Mouse (Mus musculus): ENCODE measurements at regions not wholly inside any gene's neighbourhood (a gene's known extent, or its start where the extent isn't known, plus 50 kb on each side); places are given as distances from the start of the nearest gene placed in this dataset.

DNA sequence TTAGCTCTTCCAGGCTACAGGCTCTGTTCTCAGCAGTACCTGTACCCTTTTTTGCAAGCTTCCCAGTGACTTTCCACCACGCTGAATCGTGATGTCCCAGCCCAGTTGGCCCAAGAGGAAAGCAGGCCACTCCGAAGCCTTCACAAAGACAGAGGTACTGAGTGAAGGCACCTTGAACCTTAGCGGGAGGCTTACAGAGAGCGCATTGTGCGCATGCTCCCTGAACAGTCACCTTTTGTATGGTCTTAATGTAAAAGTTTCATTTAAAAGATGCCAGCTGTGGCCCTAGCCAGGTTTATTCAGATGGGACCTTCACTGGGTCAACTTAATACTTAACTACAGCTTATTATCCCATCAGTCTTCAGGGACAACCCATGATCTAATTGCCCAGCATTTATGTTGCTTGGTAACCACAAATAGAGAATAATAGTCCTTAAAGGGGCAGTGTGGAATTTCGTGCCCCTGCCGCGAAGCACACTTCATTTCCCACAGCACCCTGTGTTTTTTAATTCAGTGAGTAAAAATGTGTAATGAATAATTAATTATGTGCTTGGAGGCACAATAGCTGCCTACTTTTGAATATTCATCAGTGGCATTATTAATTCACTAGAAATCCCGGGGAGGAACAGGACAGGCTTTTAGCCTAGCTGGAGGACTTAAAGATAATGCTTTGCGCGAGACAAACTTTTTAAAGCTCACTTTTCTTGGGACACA, 111.3 kb upstream of the Vrk1 start:
- no peak for DNase-seq (ENCODE audit: low read depth)

DNA sequence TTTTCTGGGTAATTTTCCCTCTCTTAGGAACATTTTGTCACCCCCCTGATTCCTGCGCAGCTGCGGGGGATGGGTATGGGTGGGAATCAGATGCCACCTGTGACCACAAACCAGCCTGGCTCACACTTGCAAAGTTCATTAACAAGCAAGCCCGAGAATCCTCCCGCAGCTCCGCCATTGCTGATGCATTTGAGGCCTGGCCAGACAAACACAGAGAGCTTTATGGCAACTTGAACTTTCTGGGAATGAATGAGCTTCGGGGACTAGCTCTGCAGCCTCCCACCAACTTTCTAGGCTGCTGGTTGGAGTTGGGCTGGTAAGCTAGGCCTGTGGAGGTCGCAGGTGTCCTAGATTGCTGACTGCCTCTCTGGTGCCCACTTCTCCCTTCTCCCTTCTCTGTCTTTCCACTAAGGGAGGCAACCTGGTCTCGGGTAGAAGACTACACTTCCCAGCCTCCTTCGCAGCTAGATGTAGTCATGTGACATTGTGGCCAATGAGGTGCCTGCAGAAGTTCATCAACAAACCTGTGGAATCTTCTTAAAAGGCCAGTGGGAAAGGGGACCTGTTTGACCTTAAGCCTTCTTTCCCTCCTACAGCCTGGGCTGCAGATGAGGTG, 110.6 kb upstream of the Vrk1 start:
- DNase-seq (ENCODE audit: low read depth): no peak

DNA sequence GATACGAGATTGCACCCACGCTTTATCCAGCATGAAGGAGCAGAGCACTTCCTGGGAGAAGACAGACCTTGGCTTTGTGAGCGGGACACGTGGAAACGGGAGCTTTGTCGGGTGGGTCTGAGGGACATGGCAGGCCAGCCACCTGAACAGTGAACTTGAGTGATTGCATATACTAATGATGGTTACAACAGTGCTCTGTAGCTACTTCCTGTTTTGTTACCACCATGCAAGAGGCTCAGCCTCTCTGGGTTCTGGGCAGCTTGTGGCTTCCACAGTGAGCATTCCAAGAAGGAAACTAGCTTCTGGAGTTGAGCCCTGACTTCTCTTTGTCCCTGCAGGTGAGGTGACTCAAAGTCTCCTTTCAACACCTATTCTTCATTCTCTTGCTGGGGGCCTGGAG, 109.5 kb upstream of the Vrk1 start:
- no peak for DNase-seq (ENCODE audit: low read depth)

DNA sequence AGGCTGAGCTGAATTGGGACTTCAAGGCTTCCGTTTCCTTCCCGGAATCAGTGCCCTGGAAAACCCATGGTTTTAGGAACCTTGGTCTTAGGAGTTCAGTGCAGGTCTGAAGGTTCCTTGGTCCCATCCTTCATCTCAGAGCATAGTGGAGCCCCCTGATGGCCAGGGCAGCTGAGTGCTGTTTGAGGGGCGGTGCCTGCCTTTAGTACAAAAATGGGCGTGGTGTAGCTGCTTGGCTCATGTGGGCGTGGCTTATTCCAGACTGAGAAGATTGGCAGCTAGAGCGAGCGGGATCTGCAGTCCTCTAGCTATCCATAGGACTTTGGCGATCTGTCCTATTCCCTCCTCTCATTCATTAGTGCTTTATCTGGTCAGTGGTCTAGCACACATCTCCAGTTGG, 107.0 kb upstream of the Vrk1 start:
- peak; percentile 25 for DNase-seq (ENCODE audit: low read depth)

DNA sequence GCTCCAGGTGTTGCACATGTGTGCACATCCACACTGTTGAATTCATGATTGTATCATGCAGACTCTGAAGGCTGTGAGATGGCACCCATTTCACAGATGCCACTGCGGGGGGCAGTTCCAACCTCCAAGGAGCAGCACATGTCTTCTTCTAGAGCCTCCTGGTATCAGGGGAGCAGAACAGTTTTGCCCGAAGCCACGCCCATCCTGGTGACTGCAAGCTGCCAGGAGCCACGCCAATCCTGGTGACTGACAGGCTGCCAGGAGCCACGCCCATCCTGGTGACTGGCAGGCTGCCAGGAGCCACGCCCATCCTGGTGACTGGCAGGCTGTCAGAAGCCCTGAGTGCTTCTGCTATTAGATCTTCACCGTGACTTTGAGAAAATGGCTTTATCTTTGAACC, 103.4 kb upstream of the Vrk1 start:
- peak; percentile 63 for DNase-seq (ENCODE audit: low read depth)

DNA sequence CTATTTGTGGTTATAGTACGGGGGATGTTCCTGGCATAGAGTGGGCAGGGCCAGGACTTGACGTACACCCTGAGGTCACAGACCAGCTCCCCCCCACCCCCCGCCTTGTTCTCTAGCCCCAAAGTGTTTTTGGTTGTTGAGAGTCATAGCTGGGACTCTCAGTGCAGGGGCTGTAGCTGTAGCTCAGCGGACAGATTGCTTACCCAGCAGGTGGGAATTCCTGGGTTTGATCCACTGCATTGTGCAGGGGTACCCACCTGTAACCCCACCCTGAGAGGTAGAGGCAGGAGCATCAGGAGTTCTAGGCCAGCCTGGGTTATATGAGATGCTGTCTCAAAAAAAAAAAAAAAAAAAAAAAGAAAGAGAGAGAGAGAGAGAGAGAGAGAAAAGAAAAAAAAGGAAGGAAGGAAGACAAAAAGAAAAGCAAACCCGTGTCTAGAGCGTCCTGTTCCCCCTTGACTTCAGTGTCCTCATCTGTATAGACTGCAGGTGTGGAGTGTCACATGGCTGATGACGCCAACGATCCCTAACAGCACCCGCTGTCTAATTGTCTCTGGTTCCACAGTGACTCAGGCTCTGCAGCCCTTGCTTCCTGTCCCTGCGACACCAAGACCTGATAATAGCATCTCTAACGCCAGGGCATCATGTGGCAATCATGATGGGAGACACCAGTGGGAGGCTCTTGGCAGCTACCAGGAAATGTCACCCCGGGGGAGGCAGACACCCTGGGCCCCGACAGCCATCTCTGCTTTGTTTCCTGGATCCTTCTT, 102.0 kb upstream of the Vrk1 start:
- no peak for DNase-seq (ENCODE audit: low read depth)

DNA sequence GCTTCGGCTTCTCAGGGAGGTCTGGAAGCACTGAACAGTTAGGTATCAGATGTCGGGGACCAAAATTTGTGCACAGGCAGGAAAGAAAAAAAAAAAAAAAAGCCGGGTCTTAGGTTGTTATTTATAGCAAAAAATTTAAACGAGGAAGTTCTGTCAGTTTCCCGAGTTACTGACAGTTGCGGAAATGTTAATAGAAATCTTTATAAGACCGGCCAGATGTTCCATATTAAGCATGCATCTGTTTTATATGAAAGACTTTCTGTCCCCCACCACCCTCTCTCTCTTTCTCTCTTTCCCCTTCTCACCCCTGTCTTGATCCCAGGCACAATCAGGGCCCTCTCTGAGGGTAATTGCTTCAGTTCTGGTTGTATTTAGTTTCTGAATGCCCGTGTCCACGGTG, 98.5 kb upstream of the Vrk1 start:
- DNase-seq (ENCODE audit: low read depth): no peak

DNA sequence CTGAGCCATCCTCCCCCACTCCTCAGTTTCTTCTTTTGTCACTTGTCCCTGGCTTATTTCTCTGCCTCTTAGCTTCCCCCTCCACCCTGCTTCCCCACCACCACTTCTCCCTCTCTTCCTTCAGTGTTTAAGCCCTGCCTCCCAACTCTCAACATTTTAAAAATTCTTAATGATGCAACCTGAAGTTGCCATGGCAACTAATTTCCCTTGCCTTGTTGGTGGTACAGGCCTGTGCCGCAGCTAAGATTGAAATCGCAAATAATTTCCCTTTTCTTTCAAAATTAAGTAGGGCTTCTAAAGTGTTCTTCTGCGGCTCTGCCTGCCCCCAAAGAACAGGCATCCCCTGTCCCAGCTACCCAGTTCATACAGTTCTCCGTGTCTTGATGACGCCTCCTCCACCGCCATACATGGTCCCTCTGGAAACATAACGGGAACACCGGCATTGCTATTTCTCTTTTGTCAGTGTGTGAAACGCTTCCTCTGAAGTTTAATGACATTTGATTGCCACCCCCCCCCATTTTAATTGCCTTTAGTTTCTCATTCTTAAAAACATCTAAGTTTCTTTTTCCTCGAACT, 92.6 kb upstream of the Vrk1 start:
- no peak for DNase-seq (ENCODE audit: low read depth)

DNA sequence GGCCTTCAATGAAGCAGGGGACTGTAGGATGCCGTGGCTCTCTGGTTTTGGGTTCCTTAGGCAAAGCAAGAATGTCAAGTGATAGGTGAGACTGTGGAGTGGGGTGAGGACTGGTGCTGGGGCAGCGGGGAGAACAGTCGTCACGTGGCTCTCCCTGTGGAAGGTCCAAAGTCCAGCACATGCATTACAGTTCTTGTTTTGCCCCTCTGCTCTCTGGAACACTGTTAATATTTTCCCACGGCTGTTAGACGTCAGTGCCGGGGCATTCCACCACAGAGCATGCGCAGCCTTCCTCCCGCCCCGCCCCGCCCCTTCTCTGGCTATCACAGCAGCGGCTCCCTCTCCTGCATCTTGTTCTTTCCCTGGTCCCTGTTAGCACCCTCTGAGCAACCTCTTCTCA, 91.3 kb upstream of the Vrk1 start:
- no peak for DNase-seq (ENCODE audit: low read depth)

DNA sequence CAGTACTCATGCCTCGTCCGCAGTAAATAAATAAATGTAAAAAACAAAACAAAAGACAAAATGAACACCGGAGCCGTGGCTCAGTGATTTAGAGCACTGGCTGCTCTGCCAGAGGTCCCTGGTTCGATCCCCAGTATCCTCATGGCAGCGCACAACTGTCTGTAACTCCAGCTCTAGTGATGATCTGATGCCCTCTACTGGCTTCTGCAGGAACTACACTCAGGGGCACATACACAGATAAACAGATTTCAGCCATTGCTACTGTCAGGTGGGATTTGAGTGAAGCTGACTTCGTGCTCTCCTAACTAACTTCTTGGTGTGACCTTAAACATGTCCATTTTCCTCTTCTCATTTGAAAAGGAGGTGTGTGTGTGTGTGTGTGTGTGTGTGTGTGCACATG, 82.8 kb upstream of the Vrk1 start:
- no peak for DNase-seq (ENCODE audit: low read depth)

DNA sequence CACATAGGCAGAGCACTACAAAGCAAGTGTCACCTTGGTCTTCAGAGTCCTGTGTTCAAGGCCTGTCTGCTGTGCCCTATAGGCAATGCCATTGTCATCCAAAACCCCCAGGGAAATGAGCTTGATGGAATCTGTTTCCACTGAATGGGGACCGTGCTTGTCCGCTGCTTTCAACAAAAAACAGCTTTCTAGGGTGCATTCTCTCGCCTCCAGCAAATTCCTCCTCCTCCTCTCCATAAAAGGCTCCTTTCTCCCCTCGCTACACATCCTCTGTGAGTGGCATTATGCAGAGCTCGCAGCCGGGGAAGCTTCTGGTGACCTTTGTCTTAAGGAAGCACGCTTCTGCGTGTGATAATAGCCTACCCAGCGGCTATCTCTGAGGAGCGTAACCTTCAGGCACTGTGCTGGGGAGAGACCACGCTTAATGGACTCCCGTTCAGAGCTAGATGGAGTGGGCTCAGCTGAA, 80.5 kb upstream of the Vrk1 start:
- no peak for DNase-seq (ENCODE audit: low read depth)

DNA sequence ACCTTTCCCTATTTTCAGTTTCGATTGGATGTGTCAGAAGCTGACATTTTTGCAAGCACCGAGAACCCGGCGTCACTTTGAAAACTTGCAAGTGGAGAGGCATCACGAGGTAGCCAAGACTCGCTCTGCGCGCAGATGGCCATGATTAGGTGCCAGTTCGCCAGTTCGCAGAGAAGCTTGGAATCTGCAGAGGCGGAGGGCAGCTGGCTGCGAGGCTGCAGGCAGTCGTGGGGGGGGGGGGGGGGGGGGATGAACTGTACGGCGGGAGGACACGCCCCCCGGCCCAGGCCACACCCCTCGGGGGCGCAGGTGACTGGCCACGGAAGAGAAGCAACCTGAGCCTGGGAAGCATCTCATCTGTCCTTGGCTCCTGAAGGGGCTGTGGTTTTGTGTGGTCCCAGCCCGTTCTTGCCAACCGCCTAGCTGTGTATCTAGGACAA, 74.6 kb upstream of the Vrk1 start:
- DNase-seq (ENCODE audit: low read depth): no peak

DNA sequence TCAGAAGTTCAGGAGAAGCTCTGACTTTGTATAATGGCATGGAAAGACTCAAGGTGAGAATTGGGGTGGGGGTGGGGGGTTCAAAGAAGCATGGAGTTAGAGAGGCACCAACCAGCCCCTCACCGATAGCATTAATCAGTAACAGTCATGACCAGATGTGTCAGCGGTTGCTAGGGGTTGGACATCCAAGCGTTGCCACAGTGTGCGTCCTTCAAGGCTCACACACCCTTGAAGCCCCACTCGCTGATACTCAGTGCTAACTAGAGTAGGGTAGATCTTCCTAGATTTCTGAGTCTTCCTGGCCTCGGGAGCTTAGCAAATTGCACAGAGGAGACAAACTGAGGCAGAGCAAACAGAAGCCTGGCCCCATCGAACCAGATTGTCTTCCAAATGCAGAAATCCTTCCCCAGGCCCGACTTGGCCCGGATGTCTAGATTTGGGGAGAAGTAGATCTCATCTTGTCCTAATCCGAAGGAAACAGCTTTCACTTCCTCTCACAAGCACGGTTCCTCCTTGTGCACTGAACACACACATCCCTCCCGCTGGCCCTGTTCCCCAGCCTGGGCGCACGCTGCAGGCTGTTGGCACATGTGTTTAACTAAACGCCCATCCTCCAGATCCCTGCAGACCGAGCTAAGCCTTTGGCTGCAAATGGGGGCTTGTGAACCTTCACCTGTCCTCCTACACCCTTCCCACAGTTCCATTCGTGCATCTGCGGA, 73.1 kb upstream of the Vrk1 start:
- no peak for DNase-seq (ENCODE audit: low read depth)

DNA sequence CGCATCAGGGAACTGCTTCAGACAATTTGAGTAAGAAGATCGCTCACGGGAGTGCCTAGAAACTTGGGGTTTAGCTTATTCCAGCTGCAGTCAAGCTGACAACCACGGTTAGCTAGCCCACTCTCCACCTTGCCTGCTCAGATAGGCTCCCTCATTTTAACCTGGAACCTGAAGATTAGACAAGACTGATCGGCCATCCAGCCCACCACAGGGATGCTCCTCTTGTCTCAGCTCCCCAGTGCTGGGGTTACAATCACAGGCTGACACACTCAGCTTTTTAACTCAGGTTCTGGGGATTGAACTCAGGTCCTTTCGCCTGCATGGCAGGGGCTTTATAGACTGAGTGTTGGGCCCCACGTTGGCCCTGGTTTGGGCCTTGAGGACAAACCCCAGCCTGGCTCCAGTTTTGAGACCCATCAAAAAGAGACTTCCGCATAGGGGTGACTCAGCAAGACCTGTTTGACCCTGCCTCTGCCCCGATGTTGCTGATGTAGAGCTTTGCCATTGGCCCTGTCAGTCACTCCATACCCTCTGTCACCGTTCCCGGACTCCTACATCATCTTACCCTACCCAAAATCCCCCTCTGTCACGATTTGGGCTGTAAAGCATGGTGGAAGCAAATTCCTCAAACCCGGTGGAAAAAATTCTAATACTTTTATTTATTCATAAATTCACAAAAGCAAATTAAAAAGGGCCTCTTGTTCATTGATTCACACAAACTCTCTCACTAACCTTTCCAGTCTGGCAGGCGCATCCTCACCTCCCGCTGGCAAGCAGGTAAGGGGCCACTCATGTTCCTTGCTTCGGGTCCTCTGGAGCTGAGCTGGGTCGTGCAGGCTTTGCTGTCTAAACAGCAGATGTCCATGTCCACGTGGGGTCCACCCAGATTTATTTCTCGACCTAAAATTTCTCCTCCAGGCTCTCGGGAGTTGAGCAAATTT, 67.6 kb upstream of the Vrk1 start:
- DNase-seq (ENCODE audit: low read depth): peak; percentile 23

DNA sequence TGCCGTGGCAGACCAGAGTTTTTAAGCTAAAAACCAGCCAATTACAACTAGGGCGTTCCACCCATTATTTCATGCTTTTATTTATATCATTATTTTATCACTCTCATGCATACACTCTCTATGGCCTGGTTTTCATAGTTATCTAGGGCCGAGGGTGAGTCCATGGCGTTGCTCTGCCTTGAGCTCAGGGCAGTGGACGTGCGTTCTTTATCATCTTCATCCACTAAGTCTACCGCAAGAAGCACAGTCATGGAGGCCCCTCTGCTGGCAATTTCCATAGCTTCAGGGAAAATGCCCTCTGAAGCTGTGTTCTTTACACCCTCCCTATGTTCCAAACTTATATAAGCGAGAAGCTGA, 67.0 kb upstream of the Vrk1 start:
- peak; percentile 35 for DNase-seq (ENCODE audit: low read depth)

DNA sequence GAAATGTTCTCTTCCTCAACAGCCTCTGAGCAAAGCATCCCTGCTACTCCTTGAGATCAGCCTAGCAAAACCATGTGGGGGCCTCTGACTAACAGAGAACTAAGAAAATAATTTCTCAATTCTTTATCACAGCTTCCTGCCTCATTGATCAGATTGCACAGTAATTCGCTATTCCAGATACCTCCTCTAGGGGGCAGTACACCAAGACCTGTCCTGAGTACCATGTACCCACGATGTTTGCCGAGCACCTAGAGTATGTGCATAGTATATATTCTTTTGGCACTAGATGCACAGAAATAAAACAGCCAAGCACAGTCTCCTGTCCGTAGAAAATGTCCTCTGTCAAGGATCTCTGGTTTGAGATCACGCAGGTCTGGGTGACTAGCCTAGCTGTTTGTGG, 62.7 kb upstream of the Vrk1 start:
- DNase-seq (ENCODE audit: low read depth): no peak

DNA sequence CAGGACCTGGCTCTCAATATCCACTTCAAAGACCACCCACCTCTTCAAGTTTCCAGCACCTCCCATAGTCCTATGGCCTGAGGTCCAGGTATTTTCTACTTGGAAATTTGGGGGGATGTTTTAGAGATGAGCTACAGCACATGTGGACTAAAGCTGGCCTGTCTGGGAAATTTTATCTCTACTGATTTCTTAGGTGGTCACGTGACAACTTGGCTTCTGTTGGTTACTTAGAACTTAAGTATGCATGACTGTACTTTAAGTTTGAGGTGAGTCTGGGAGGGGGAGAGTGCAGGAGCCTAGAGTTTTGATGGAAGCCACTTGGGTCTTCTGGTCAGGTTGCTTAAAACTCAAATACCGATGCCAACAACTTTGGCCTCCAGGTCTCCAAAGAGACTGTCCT, 61.7 kb upstream of the Vrk1 start:
- DNase-seq (ENCODE audit: low read depth): no peak

DNA sequence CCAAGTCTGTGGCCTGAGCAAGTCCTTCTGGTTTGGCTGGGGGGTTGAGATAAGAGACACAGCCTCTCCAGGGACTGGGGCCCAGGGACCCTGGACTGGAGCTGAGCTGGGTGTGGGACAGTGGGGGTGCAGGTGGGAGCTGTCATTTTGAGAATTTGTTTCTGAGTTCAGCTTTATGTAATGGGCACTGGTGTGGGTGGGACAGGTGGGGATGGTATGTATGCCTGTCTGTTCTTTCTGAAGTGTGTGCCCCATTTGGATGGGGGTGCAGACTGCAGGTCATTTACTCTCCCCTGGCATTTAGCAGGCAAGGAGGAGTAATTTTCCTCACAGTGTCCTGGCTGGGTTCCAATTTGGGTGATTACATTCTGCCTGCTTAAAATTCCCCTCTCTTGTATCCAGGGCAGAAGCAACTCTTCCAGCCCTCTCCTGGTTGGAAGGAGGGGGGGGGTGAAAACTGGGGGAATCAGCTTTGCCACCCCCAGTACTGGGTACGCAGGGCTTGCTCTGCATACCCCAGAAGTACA, 54.2 kb upstream of the Vrk1 start:
- DNase-seq (ENCODE audit: low read depth): no peak

DNA sequence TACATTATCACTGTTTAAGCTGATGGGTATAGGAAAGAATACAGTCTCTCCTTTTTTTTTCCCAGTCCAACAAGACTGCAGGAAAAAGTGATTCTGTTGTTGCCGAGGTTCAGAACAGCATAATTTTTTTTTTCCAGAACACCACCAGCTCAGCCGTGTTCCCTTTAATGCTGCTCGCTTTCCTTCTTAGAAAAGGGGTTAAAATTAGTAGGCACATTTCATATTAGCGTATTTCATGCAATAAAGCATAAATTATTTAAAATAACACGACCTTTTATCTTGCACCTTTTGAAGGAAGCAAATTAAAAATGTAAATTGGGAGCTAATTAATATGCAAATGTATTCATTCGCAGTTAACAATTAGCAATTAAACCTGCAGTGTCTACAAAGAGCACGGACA, 50.3 kb upstream of the Vrk1 start:
- DNase-seq (ENCODE audit: low read depth): no peak
